In genomic region chr8:110489344-110489743, GRCm38 (mm10) we compare ENCODE assay signal across 11 mouse cellular contexts.
DNase-seq lines count a peak whose midpoint lies in the region; ATAC-seq and TF ChIP-seq lines count a peak whose summit lies in the region.
"Had no signal": no experiment of that assay in that cellular context is flagged by ENCODE, and none has a peak within 500 bp of the region (broad histone marks: within the 10 kb centered on the region; RNA-seq: fewer than 3 reads in every experiment).

No protein-coding gene starts in this region.

- no peaks in the 10 kb centered on the region for H3K27me3 ChIP-seq in liver, adult 2 months (ENCODE audit: control insufficient read depth, insufficient read depth, low read length)
- no peaks in the 10 kb centered on the region for H3K27me3 ChIP-seq in liver, embryonic 12.5 days (replicated peaks)
- no peaks in the 10 kb centered on the region for H3K27me3 ChIP-seq in liver, postnatal 0 days (ENCODE audit: insufficient read depth, low read length)

- no peak for TF ChIP-seq POLR2A in liver, adult 2 months (IDR thresholded peaks at IDR 0.05; ENCODE audit: extremely low read depth, insufficient read depth, low read length)

- H3K27ac ChIP-seq in liver, adult 2 months (replicated peaks; ENCODE audit: insufficient read depth, low read depth, low read length), result no peak overlapping the region
- H3K27ac ChIP-seq in liver, embryonic 12.5 days, result no peak overlapping the region
- H3K27ac ChIP-seq in liver, postnatal 0 days (ENCODE audit: low read depth), result no peak overlapping the region
- H3K27ac ChIP-seq: limb, embryonic 15.5 days had no signal

- H3K9me3 ChIP-seq in liver, embryonic 12.5 days (replicated peaks), result peaks cover 6% of the 10 kb centered on the region; the same call in 1 of the 2 replicates
- 0 out of 2 replicates have a peak, but pooled peaks cover 3% of the 10 kb centered on the region for H3K9me3 ChIP-seq in liver, postnatal 0 days (ENCODE audit: low read length)
- H3K9me3 ChIP-seq: limb, embryonic 15.5 days had no signal

- no peak for TF ChIP-seq EP300 in liver, postnatal 0 days (IDR thresholded peaks at IDR 0.05; ENCODE audit: low read depth)

- 85% methylated on average over 4 of the region's 4 CpGs for WGBS in liver, adult 2 months
- 64% methylated on average over 4 of the region's 4 CpGs for WGBS in liver, embryonic 12.5 days (ENCODE audit: insufficient replicate concordance)
- 75% methylated on average over 4 of the region's 4 CpGs for WGBS in liver, postnatal 0 days (ENCODE audit: insufficient replicate concordance)

- no peaks in the 10 kb centered on the region for H3K4me1 ChIP-seq in liver, adult 2 months (ENCODE audit: control insufficient read depth, insufficient read depth, low read length)
- H3K4me1 ChIP-seq in liver, embryonic 12.5 days, result no peaks in the 10 kb centered on the region
- H3K4me1 ChIP-seq in liver, postnatal 0 days (ENCODE audit: insufficient read depth), result no peaks in the 10 kb centered on the region
- H3K4me1 ChIP-seq: limb, embryonic 15.5 days had no signal

- peak; percentile 20 for DNase-seq in adrenal gland, postnatal 10 days
- no peak for DNase-seq in adrenal gland, adult 18-20 months (ENCODE audit: low spot score in 2 of 2)
- peak; percentile 10 for DNase-seq in liver, adult 2 months (ENCODE audit: extremely low read depth, low read depth, low spot score)
- DNase-seq in NIH3T3 (ENCODE audit: low read depth), result peak; percentile 33
- DNase-seq in liver, postnatal 0 days, result peak; percentile 31
- no peak for DNase-seq in left cerebral cortex, adult 18-20 months (ENCODE audit: low spot score in 2 of 2)
- no peak for DNase-seq in adrenal gland, adult 2 months
- DNase-seq: kidney, adult 11 months had no signal

- TF ChIP-seq CTCF in liver, adult 2 months (IDR thresholded peaks at IDR 0.05; ENCODE audit: low read depth, low read length), result peak; percentile 76
- peak; percentile 76 for TF ChIP-seq CTCF in liver, postnatal 0 days (IDR thresholded peaks at IDR 0.05; ENCODE audit: low read depth)

- ATAC-seq in liver, embryonic 12.5 days, result no peak
- ATAC-seq in liver, postnatal 0 days, result no peak

- H3K9ac ChIP-seq in liver, adult 2 months (ENCODE audit: low read depth, low read length), result no peak overlapping the region
- no peak overlapping the region for H3K9ac ChIP-seq in liver, embryonic 12.5 days
- H3K9ac ChIP-seq in liver, postnatal 0 days (replicated peaks), result no peak overlapping the region
- H3K9ac ChIP-seq: limb, embryonic 15.5 days had no signal

- no peak overlapping the region for H3K4me2 ChIP-seq in liver, embryonic 12.5 days
- H3K4me2 ChIP-seq in liver, postnatal 0 days (ENCODE audit: low read depth, low read length), result no peak overlapping the region
- H3K4me2 ChIP-seq: limb, embryonic 15.5 days had no signal

- no peaks in the 10 kb centered on the region for H3K36me3 ChIP-seq in liver, adult 2 months (ENCODE audit: control insufficient read depth, insufficient read depth, low read length)
- H3K36me3 ChIP-seq in liver, embryonic 12.5 days, result no peaks in the 10 kb centered on the region
- H3K36me3 ChIP-seq in liver, postnatal 0 days (replicated peaks; ENCODE audit: insufficient read depth, low read length), result no peaks in the 10 kb centered on the region
- H3K36me3 ChIP-seq: limb, embryonic 15.5 days had no signal

- no peaks in the 10 kb centered on the region for H3K79me2 ChIP-seq in liver, adult 2 months (ENCODE audit: control insufficient read depth, insufficient read depth, low read length)

- H3K4me3 ChIP-seq in liver, adult 2 months (ENCODE audit: insufficient read depth, low read depth, low read length), result no peak overlapping the region
- H3K4me3 ChIP-seq in liver, embryonic 12.5 days, result no peak overlapping the region
- no peak overlapping the region for H3K4me3 ChIP-seq in liver, postnatal 0 days (ENCODE audit: low read depth, low read length)
- H3K4me3 ChIP-seq: erythroblast, embryonic 14.5 days; limb, embryonic 15.5 days had no signal

Comparison
In these comparisons a context has a peak if more than half of its experiments do, and no peak if none do; other contexts are left out.
1. DNase-seq: peak in adrenal gland, postnatal 10 days (single experiment), liver, adult 2 months (single experiment), NIH3T3 (single experiment) and liver, postnatal 0 days (single experiment); none in adrenal gland, adult 18-20 months (0 of 2), left cerebral cortex, adult 18-20 months (0 of 2) and adrenal gland, adult 2 months (single experiment).